Mouse (Mus musculus): Measurements from ENCODE around the gene Kcnma1. TPM values are rescaled to one million over a fixed set of nuclear protein-coding genes. Genes with fewer than 3 reads are reported as not detected.

The Kcnma1 gene
- polyA plus RNA-seq, 1 experiment, result 3.6 TPM

- DNase-seq (ENCODE audit: low read depth, low spot score), result no peak
- 45% methylated on average over 3 of the region's 3 CpGs for WGBS
These were observed 440.9 kb downstream of the Kcnma1 start for GRCm38 (mm10) chr14:23573385-23573784.

DNA sequence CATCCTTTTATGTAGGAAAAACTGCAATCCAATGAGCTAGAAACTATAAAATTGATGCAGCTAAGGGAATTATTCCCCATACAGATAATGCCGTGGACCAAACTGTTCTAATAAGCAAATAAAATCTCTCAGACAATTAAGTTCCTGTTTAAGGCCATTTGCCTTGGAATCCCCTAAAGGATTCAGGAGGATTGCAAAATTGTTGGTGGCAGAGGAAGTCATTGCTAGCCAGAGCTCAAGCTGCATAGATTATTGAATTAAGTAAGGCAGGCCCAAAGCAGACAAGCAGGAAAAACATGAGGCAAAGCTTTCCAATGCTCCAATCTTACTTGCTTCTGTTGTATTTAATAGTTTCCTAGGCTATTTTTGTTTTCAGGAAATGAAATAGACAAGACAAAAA lies 441.5 kb downstream of the Kcnma1 start:
- no peak for DNase-seq (ENCODE audit: low read depth, low spot score)
- 47% methylated on average over 1 of the region's 1 CpGs for WGBS

- no peak for DNase-seq (ENCODE audit: low read depth, low spot score)
- WGBS, result 55% methylated on average over 1 of the region's 1 CpGs
These were observed 444.0 kb downstream of the Kcnma1 start for GRCm38 (mm10) chr14:23570251-23570650.

GRCm38 (mm10) chr14:23565931-23566330 lies 448.4 kb downstream of the Kcnma1 start:
- WGBS, result 87% methylated on average over 3 of the region's 3 CpGs
- DNase-seq (ENCODE audit: low read depth, low spot score), result no peak

DNA sequence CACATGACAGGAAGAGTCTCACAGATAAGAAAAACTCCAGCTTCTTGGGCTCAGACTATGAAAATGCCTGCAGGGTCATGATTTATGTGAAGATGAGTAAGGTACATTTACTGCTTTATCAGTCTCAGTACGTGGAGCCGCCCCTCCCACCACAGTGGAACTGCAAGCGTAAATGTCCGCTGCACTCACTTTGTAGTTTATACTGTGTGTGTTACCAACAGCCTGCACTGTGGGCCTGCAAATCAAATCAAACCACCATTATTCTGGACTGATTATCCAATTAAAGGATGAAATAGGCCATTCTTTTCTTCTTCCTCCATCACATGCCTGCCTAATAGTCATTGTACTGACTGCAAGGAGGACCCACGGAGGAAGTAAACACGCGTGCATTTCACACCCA lies 449.8 kb downstream of the Kcnma1 start:
- 46% methylated on average over 7 of the region's 7 CpGs for WGBS
- no peak for DNase-seq (ENCODE audit: low read depth, low spot score)

GRCm38 (mm10) chr14:23563180-23563579 lies 451.1 kb downstream of the Kcnma1 start:
- DNase-seq (ENCODE audit: low read depth, low spot score), result no peak
- 96% methylated on average over 2 of the region's 2 CpGs for WGBS

GRCm38 (mm10) chr14:23555647-23556046 lies 458.6 kb downstream of the Kcnma1 start:
- 67% methylated on average over 2 of the region's 2 CpGs for WGBS
- no peak for DNase-seq (ENCODE audit: low read depth, low spot score)

DNA sequence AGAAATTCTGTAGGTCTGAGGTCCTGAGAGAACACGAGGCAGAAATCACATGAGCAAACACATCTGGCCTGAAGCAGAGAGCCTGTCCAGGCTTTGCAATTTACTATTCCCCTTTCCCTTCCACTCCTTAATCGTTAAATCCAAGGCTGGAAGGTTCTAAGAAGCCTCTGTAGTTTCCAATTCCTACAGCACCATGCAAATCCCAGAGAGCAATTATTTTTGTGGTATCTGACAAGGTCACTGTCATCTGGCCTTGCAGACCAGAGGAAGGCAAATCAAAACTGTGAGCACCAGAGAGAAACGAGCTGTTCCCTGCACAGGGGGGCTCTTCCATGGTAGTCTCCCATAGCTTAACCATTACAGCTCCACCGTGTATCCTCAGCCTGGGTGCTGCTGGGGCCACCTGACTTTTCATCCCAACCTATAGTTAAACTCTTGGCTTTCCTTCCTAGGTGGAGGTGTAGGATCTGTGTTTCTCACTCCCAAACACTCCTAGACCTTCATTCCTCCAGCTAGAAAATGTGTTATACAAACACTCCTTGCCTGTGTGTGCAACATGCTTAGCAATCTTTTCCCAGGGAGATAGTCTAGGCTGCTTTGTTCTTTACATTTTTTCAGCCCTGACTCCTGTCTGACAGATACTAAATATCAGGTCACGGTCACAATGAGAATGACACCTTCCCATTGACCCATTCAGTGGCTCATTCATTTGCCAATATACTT lies 461.9 kb downstream of the Kcnma1 start:
- DNase-seq (ENCODE audit: low read depth, low spot score), result no peak

DNA sequence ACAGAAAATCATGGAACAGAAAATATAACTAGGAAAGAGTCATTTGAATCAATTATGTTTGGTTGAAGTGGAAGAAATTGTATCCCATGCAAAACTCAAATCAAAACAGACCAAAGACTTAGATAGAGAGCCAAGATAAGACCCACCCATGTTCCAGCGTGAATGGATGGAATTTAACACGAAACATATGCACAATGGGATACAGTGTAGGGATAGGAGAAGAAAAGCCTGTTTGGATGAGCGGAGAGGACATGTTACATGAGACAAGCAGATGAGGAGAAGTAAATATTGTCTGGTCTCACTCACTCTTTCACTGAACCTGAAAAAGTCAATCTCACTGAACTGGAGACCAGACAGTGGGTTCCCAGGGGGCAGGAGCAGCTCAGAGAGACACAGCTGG lies 463.8 kb downstream of the Kcnma1 start:
- WGBS, result 77% methylated on average over 3 of the region's 3 CpGs
- no peak for DNase-seq (ENCODE audit: low read depth, low spot score)

More for the DNA sequence above, 461.9 kb downstream of the Kcnma1 start:
- WGBS, result 27% methylated on average over 5 of the region's 5 CpGs

- no peak for DNase-seq (ENCODE audit: low read depth, low spot score)
- 70% methylated on average over 6 of the region's 6 CpGs for WGBS
These were observed 472.2 kb downstream of the Kcnma1 start for GRCm38 (mm10) chr14:23542131-23542530.

- DNase-seq (ENCODE audit: low read depth, low spot score), result no peak
- 89% methylated on average over 3 of the region's 3 CpGs for WGBS
These were observed 474.7 kb downstream of the Kcnma1 start for GRCm38 (mm10) chr14:23539621-23540020.

DNA sequence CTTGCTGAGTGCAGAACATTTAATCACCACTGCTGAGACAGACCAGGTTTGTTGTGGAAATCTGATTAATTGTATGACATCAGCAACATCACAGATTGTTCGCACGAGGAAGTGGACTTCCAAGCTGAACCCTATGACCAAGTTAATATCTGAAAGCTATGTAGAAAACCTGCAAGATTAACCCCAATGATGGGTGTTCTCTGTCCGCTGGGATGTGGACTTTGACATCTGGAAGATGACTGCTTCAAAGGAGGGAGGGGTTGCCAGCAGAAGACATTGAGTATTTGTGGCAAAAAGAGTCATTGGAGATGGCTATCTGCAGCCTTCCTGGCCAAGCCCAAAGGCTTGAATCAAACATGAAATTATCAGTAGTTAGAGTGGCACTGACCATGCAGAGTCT lies 480.9 kb downstream of the Kcnma1 start:
- WGBS, result 70% methylated on average over 3 of the region's 3 CpGs
- DNase-seq (ENCODE audit: low read depth, low spot score), result no peak

DNA sequence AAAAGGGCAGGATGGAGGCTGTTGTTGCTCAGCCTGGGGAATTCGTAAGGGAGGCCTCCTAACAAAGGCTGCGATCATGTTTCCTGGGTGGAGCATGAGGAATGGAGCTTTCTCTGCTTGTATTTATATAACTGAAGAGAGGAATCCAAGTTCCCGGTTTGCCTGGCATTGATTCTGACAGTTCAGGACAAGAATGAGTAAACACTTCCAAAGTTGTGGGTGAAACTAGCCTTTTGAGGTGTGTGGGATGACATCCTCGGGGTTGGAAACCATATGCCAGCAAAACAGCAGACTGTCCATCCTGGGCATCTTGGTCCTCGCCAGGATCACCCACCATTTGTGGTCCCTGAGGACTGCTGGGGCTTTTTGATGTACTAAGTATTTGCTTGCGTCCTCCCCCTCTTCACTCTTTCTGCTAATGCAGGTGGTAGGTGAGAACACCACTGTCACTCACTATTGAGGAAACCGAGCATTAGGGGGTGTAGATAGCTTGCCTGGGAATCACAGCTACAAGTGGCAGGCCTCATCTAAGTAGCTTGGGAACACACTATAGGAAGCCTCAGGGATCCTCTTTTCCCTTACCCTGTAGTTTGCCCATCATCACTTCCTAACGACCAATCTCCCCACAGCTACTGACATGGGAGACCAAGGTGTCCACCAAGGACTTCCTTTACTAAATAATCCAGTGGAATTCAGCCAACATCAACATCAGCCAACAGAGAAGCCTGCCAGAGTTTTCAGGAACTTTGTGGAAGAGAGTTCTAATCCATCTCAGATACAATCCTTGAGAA lies 482.4 kb downstream of the Kcnma1 start:
- 56% methylated on average over 8 of the region's 8 CpGs for WGBS
- DNase-seq (ENCODE audit: low read depth, low spot score), result no peak

GRCm38 (mm10) chr14:23529720-23530119 lies 484.6 kb downstream of the Kcnma1 start:
- WGBS, result 4% methylated on average over 4 of the region's 4 CpGs
- peak; percentile 46 for DNase-seq (ENCODE audit: low read depth, low spot score)

DNA sequence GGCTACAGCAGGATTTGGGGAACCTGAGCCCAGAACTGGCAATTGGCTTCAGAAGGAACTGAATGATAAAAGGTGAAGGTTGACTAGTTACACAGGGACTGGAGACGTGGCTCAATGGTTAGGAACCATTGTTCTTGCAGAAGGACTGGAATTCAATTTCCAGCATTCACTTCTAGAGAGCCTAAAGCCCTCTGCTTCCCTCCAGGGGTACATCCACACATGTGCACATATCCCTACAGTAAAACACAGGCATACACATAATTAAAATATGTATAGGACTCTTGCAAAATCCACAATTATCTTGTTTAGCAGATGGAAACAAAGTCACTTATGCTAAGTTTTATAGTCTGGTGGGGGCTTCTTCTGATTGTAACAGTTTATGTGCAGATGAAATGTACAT lies 485.1 kb downstream of the Kcnma1 start:
- DNase-seq (ENCODE audit: low read depth, low spot score), result no peak
- 86% methylated on average over 1 of the region's 1 CpGs for WGBS

DNA sequence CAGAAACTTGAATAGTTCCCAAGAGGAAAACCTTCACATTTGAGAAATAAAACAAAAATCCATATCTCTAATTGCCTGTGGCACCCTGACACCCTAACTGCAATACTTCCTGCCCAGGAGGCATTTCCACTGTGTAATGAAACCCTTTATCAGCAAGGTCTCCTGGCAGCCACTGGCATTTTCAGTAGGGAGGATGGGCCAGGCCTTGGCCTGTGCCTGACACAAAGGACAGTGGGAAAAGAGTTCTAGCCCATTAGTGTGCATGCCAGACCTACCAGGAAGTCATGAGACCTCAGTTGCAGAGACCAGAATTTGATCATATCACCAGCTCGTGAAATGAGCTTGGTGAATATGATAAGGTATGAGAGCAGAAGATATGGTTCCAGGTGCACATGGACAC lies 488.4 kb downstream of the Kcnma1 start:
- WGBS, result 62% methylated on average over 1 of the region's 1 CpGs
- DNase-seq (ENCODE audit: low read depth, low spot score), result no peak

DNA sequence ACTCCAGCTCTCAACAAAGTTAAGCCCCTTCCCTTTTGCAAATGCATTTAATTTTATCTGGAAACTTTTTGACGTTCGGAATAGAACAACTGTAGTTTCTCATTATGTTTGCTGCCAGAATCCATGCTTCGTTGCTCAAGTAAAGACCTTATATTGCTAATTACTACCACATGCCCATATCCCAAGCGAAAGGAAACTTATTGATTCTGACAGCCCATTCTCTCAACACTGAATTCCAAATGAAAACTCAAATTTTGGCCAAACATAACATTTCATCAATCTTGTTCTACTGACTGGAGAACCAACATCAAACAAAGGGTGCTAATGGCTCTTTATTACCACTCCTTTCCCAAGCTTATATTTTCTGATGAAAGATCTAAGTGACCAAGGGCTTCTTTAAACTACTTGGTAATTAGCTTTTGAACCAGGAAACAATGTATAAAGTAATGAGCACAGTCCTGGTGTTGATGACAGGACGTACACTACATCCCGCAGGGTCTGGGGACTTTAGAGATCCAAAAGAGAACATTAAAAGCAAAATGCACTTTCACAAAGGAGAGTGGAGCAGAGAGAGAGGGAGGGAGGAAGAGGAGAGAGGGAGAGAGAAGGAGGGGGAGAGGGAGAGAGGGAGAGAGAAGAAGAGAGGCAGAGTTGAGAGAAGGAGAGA lies 490.3 kb downstream of the Kcnma1 start:
- no peak for DNase-seq (ENCODE audit: low read depth, low spot score)
- WGBS, result 81% methylated on average over 6 of the region's 6 CpGs

- no peak for DNase-seq (ENCODE audit: low read depth, low spot score)
- 70% methylated on average over 4 of the region's 4 CpGs for WGBS
These were observed 491.6 kb downstream of the Kcnma1 start for GRCm38 (mm10) chr14:23522606-23523159.

- WGBS, result 53% methylated on average over 10 of the region's 10 CpGs
- DNase-seq (ENCODE audit: low read depth, low spot score), result no peak
These were observed 493.1 kb downstream of the Kcnma1 start for GRCm38 (mm10) chr14:23521080-23521684.

DNA sequence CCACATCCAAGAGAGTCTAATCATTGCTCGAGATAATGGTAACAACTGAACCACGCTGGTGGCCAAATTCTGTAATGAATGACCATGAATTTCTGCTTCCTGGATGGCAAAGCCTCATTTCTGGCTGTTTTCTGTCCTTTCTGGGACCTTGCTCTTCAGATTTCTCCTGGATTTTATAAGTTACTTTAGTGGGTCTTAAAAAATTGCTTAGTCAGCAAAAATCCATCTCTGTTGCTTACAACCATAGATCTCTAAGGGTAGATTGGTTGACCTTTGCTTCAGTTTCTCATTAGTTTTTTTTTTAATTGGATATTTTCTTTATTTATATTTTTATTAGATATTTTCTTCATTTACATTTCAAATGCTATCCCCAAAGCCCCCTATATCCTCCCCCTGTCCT lies 496.9 kb downstream of the Kcnma1 start:
- WGBS, result 98% methylated on average over 2 of the region's 2 CpGs
- DNase-seq (ENCODE audit: low read depth, low spot score), result no peak

Measured in large intestine, adult 2 months (tissue).